Mouse (Mus musculus) liver, embryonic 14.5 days (tissue): ENCODE results near the gene Tspo. TPM values are rescaled to one million over a fixed set of nuclear protein-coding genes. Genes with fewer than 3 reads are reported as not detected.
A peak's percentile ranks its signal among the peaks of the same experiment; 100 is the strongest.

Experiments
- ATAC-seq: fragments of 200-750 bp; cut with Nextera tagmentation; 2 replicates; pipeline ENCODE4 v1.8.0; 2017; ENCODE audit warnings: moderate number of reproducible peaks, mild to moderate bottlenecking, moderate library complexity; ENCODE audit not compliant: insufficient read depth
- DNase-seq, 3 experiments: peaks; one replicate each; pipeline ENCODE4 v3.0.0-alpha.2; 2012 to 2013; ENCODE audit warnings: low read depth in 3 of 3, low spot score in 3 of 3
- H3K27ac ChIP-seq: fragments of 300-500 bp; sonication (generic); 2 replicates; pipeline ENCODE4 v1.5.1; 2014; ENCODE audit warnings: moderate library complexity, mild to moderate bottlenecking, control low read depth, inconsistent platforms
- H3K27me3 ChIP-seq: fragments of 300-500 bp; sonication (generic); 2 replicates; pipeline ENCODE4 v1.6.1; 2014; ENCODE audit warnings: mild to moderate bottlenecking, low read length, moderate library complexity; ENCODE audit not compliant: control insufficient read depth, insufficient read depth
- H3K36me3 ChIP-seq: fragments of 300-500 bp; sonication (generic); replicated peaks from 2 replicates; pipeline ENCODE4 v1.6.1; 2014; ENCODE audit warnings: low read depth; ENCODE audit not compliant: control insufficient read depth, insufficient read depth
- H3K4me1 ChIP-seq, 2 experiments: fragments of 200-500 bp in 1 of 2; fragments of 300-500 bp in 1 of 2; sonication (generic) in 1 of 2; replicated peaks; 2 replicates each; pipeline ENCODE4 v1.6.1; 2012 to 2014; ENCODE audit warnings: antibody characterized with exemption in 1 of 2, inconsistent platforms in 1 of 2, low read length in 1 of 2; ENCODE audit not compliant: control insufficient read depth in 2 of 2, insufficient read depth in 2 of 2
- H3K4me2 ChIP-seq: fragments of 300-500 bp; sonication (generic); 2 replicates; pipeline ENCODE4 v1.6.1; 2014; ENCODE audit warnings: low read depth, mild to moderate bottlenecking, control low read depth, moderate library complexity
- H3K4me3 ChIP-seq, 2 experiments: fragments of 200-500 bp in 1 of 2; fragments of 300-500 bp in 1 of 2; sonication (generic) in 1 of 2; 2 replicates each; pipeline ENCODE4 v1.5.1; 2012 to 2014; ENCODE audit warnings: low read depth in 2 of 2, low read length in 2 of 2, mild to moderate bottlenecking in 2 of 2, control low read depth in 1 of 2, inconsistent platforms in 1 of 2, moderate library complexity in 1 of 2; ENCODE audit not compliant: insufficient read depth in 1 of 2
- H3K9ac ChIP-seq: fragments of 300-500 bp; sonication (generic); replicated peaks from 2 replicates; pipeline ENCODE4 v1.6.1; 2014; ENCODE audit warnings: mild to moderate bottlenecking, control low read depth, moderate library complexity
- H3K9me3 ChIP-seq: fragments of 300-500 bp; sonication (generic); 2 replicates; pipeline ENCODE4 v1.6.1; 2016; ENCODE audit warnings: low read length, mixed read lengths; ENCODE audit not compliant: control insufficient read depth
- CTCF ChIP-seq: IDR thresholded peaks from 2 replicates; pipeline ENCODE4 v1.5.1; 2016; ENCODE audit warnings: antibody characterized with exemption, low read depth, control low read depth
- EP300 ChIP-seq: IDR thresholded peaks from 2 replicates; pipeline ENCODE4 v1.6.1; 2016; ENCODE audit warnings: antibody characterized with exemption, low read depth
- WGBS: fragments of 180-500 bp; shearing (Covaris S2); extraction: QIAGEN DNeasy Blood & Tissue Kit; methylation state at CpG from one replicate; pipeline ENCODE4 v1.1.7; 2014; ENCODE audit not compliant: insufficient replicate concordance; 5-methylcytosine and 5-hydroxymethylcytosine counted together
- polyA plus RNA-seq, 2 experiments: library from polyadenylated mRNA; depleted of rRNA in 1 of 2; stranded (reverse) in 1 of 2; unstranded in 1 of 2; fragments of >200 nt; fragmentation: Nextera tagmentation in 1 of 2; extraction: Ambion mirVana in 1 of 2; gene quantifications; 2 replicates each; pipeline versions ENCODE4 v1.2.1 to v1.2.3; 2012 to 2014

Tspo gene
- polyA plus RNA-seq, 2 experiments = 98.4 to 246 TPM

DNA sequence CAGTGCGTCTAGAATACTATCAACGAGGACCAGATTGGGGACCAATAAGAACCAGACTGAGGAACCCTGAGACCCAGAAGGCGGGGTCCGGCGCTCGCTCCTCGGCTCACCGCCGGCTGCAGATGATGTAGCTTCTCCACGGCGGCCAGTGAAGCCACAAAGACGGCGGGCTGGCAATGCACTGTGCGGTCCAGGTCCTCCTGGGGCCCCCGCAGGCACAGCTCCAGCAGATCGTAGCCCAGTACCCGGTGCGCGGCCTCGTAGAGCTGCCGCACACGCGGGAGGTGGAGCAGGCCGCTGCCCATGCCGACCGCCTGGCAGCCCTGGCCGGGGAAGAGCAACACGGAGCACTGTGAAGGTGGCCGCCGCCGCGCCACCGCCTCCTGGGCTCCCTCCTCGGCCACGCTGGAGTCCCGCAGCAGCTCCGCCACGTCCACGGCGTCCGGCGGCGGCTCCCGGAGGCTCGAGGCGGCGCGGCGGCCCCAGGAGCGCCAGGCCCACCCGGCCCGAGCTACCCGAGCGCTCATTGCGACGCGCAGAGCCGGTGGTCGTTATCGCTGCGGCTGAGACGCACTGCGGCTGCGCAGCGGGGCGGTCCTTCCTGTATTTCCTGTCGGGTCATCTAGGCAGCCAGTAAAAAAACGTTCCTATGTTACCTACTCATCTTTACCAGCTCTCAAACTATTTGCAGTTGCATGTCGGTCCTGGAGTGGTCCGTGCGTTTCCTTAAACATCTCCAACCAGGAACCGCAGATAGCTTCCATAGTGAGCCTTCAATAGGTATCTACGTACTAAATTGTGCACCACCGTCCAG lies 8.0 kb upstream of the Tspo start:
- DNase-seq (peak; percentile 56 to 77 (median 66)), ATAC-seq (peak; percentile 91)
- no peaks in the 10 kb centered on the region for H3K27me3 ChIP-seq
- no peaks in the 10 kb centered on the region for H3K9me3 ChIP-seq
- no peaks in the 10 kb centered on the region; the same call in 1 of the 2 replicates for H3K36me3 ChIP-seq
- peak overlapping the region; percentile 67 to 83 for H3K4me3 ChIP-seq
- peak overlapping the region; percentile 57 for H3K27ac ChIP-seq
- under 1% methylated on average over 74 of the region's 74 CpGs for WGBS
- TF ChIP-seq CTCF (peak; percentile 10; the same call in 1 of the 2 replicates), EP300 (no peak)
- peak overlapping the region; percentile 94 for H3K9ac ChIP-seq
- peak overlapping the region; percentile 93 for H3K4me2 ChIP-seq
- H3K4me1 ChIP-seq = peaks cover 0 to 9% of the 10 kb centered on the region in 2 experiments

- H3K27me3 ChIP-seq = no peaks in the 10 kb centered on the region
- H3K4me3 ChIP-seq = no peak overlapping the region
- DNase-seq (no peak), ATAC-seq (no peak)
- no peak overlapping the region for H3K4me2 ChIP-seq
- no peaks in the 10 kb centered on the region for H3K36me3 ChIP-seq
- H3K9ac ChIP-seq = no peak overlapping the region
- TF ChIP-seq CTCF (no peak), EP300 (no peak)
- H3K4me1 ChIP-seq = peaks cover 23 to 26% of the 10 kb centered on the region in 2 experiments
- H3K27ac ChIP-seq = no peak overlapping the region
- H3K9me3 ChIP-seq = no peaks in the 10 kb centered on the region
- 19% methylated on average over 5 of the region's 5 CpGs for WGBS
Observed at GRCm38 (mm10) chr15:83560941-83561477, 2.4 kb upstream of the Tspo start.

DNA sequence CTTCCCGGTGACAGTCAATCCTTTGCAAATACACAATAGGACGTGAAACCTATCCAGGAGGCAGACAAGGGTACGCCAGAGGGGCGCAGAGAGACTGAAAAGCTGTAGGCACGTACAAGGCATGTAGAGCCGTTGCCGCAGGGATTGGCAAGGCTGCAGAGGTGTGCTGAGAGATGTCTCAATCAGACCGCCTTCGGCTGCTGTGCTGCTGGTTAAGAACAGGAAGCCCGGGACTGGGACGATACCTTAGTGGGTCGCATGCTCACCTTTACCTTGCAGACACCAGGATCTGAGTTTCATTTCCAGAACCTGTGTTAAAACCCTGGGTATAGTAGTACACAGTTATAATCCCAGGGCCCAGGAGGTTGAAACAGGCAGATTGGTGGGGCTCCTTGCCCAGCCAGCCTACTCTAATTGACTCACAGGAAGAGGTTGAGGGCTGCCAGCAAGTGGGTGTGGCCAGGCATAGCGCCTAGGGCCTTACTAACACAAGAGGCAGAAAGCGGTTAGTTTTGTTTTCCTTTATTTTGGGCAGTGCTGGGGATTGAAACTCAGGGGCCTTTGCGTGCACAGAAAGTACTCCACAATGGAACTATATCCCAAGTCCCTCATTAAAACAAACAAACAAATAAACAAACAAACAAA lies 644 bp upstream of the Tspo start:
- no peaks in the 10 kb centered on the region for H3K27me3 ChIP-seq
- H3K4me1 ChIP-seq = peaks cover 27 to 33% of the 10 kb centered on the region in 2 experiments
- peak overlapping the region; percentile 7 to 78 for H3K4me3 ChIP-seq
- no peak for TF ChIP-seq CTCF
- no peak; the same call in 1 of the 2 replicates for TF ChIP-seq EP300
- no peaks in the 10 kb centered on the region for H3K36me3 ChIP-seq
- peak overlapping the region; percentile 88 for H3K9ac ChIP-seq
- ATAC-seq = peak; percentile 56; the same call in 1 of the 2 replicates
- peak overlapping the region; percentile 91 for H3K4me2 ChIP-seq
- peak overlapping the region; percentile 82 for H3K27ac ChIP-seq
- no peaks in the 10 kb centered on the region for H3K9me3 ChIP-seq
- 24% methylated on average over 15 of the region's 15 CpGs for WGBS
- peak in 1 of 3 experiments; percentile 54 for DNase-seq

GRCm38 (mm10) chr15:83563857-83564651 lies 662 bp downstream of the Tspo start:
- H3K9ac ChIP-seq = peak overlapping the region; percentile 88
- H3K4me3 ChIP-seq = peak overlapping the region; percentile 65 to 78
- H3K9me3 ChIP-seq = no peaks in the 10 kb centered on the region
- TF ChIP-seq CTCF = 0 out of 2 replicates have a peak, but pooled peaks have one; percentile 27
- TF ChIP-seq EP300 = no peak
- WGBS = 2% methylated on average over 27 of the region's 27 CpGs
- H3K4me2 ChIP-seq = peak overlapping the region; percentile 91
- no peaks in the 10 kb centered on the region for H3K36me3 ChIP-seq
- H3K27me3 ChIP-seq = no peaks in the 10 kb centered on the region
- ATAC-seq = peak; percentile 36; the same call in 1 of the 2 replicates
- peak overlapping the region; percentile 82 for H3K27ac ChIP-seq
- DNase-seq = peak in 1 of 3 experiments; percentile 49
- peaks cover 27 to 33% of the 10 kb centered on the region in 2 experiments for H3K4me1 ChIP-seq
